Mouse (Mus musculus) midbrain, embryonic 10.5 days (tissue): Measurements from ENCODE around the gene Gm5431. TPM values are rescaled to one million over a fixed set of nuclear protein-coding genes. Genes with fewer than 3 reads are reported as not detected.
"Not testable (repeated sequence)": the region's sequence is repeated elsewhere in the genome, so short reads cannot be mapped to it uniquely, and the experiment has no call there.

Experiments
- DNase-seq: peaks from one replicate; pipeline ENCODE4 v3.0.0-alpha.2; 2017; ENCODE audit warnings: low spot score
- H3K27ac ChIP-seq: fragments of 300-500 bp; sonication (generic); replicated peaks from 2 replicates; pipeline ENCODE4 v1.5.1; 2016; ENCODE audit warnings: mild to moderate bottlenecking
- H3K27me3 ChIP-seq: fragments of 300-500 bp; sonication (generic); 2 replicates; pipeline ENCODE4 v1.6.1; 2016; ENCODE audit warnings: low read depth, mild to moderate bottlenecking; ENCODE audit not compliant: poor library complexity, severe bottlenecking
- H3K36me3 ChIP-seq: fragments of 300-500 bp; sonication (generic); 2 replicates; pipeline ENCODE4 v1.6.1; 2016; ENCODE audit warnings: mild to moderate bottlenecking, moderate library complexity
- H3K4me1 ChIP-seq: fragments of 300-500 bp; sonication (generic); 2 replicates; pipeline ENCODE4 v1.6.1; 2016
- H3K4me3 ChIP-seq: fragments of 300-500 bp; sonication (generic); 2 replicates; pipeline ENCODE4 v1.5.1; 2016; ENCODE audit warnings: mild to moderate bottlenecking, moderate library complexity
- H3K9me3 ChIP-seq: fragments of 300-500 bp; sonication (generic); replicated peaks from 2 replicates; pipeline ENCODE4 v1.6.1; 2016; ENCODE audit warnings: mild to moderate bottlenecking
- WGBS: fragments of 180-500 bp; shearing (Covaris S2); methylation state at CpG from one replicate; pipeline ENCODE4 v1.1.7; 2016; 5-methylcytosine and 5-hydroxymethylcytosine counted together
- polyA plus RNA-seq: library from polyadenylated mRNA; unstranded; fragments of >200 nt; fragmentation: Nextera tagmentation; extraction: Ambion mirVana; gene quantifications from 2 replicates; pipeline ENCODE4 v1.2.1, GENCODE M21; 2016

The Gm5431 gene
- polyA plus RNA-seq, 1 experiment from 2014 or later, result 0.16 TPM

GRCm38 (mm10) chr11:48866481-48866880 lies 35.5 kb downstream of the Gm5431 start:
- Histone ChIP-seq H3K4me1 (peaks cover 9% of the 10 kb centered on the region), H3K4me3 (no peak overlapping the region), H3K9me3 (no peaks in the 10 kb centered on the region), H3K27ac (no peak overlapping the region), H3K36me3 (no peaks in the 10 kb centered on the region), H3K27me3 (peaks cover 8% of the 10 kb centered on the region; the same call in 1 of the 2 replicates)
- WGBS, result 94% methylated on average over 9 of the region's 9 CpGs
- DNase-seq, result no peak

- 86% methylated on average over 3 of the region's 3 CpGs for WGBS
- peaks cover 1% of the 10 kb centered on the region for H3K4me1 ChIP-seq
- no peaks in the 10 kb centered on the region for H3K9me3 ChIP-seq
- no peak for DNase-seq
- no peaks in the 10 kb centered on the region for H3K36me3 ChIP-seq
- peaks cover 11% of the 10 kb centered on the region; the same call in 1 of the 2 replicates for H3K27me3 ChIP-seq
- H3K4me3 ChIP-seq, result no peak overlapping the region
- no peak overlapping the region for H3K27ac ChIP-seq
These were observed 38.2 kb downstream of the Gm5431 start for GRCm38 (mm10) chr11:48863808-48864207.

- peaks cover 20% of the 10 kb centered on the region; the same call in 1 of the 2 replicates for H3K27me3 ChIP-seq
- no peaks in the 10 kb centered on the region for H3K9me3 ChIP-seq
- peaks cover 11% of the 10 kb centered on the region for H3K4me1 ChIP-seq
- H3K4me3 ChIP-seq, result no peak overlapping the region
- 89% methylated on average over 1 of the region's 1 CpGs for WGBS
- no peaks in the 10 kb centered on the region for H3K36me3 ChIP-seq
- no peak for DNase-seq
- H3K27ac ChIP-seq, result no peak overlapping the region
These were observed 39.2 kb downstream of the Gm5431 start for GRCm38 (mm10) chr11:48862784-48863319.

DNA sequence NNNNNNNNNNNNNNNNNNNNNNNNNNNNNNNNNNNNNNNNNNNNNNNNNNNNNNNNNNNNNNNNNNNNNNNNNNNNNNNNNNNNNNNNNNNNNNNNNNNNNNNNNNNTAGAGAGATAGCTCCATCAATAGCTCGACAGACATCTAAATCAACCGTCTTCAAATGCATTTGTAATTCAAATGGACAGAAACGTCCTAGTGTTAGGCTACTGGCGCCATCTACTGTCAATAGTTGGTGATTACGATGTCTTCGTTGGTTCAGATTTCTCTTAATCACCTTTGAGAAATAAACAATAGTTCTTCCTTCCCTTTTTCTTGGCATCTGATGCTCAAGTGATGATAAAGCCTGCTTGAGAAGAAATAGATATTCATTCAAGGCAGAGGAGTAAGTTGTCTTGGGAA lies 43.0 kb downstream of the Gm5431 start:
- H3K4me3 ChIP-seq, result peak overlapping the region; percentile 56
- H3K36me3 ChIP-seq, result no peaks in the 10 kb centered on the region
- H3K27me3 ChIP-seq, result peaks cover 26% of the 10 kb centered on the region
- DNase-seq, result no peak
- WGBS, result under 1% methylated on average over 6 of the region's 6 CpGs
- H3K9me3 ChIP-seq, result no peaks in the 10 kb centered on the region
- H3K4me1 ChIP-seq, result peaks cover 25% of the 10 kb centered on the region
- no peak overlapping the region for H3K27ac ChIP-seq

DNA sequence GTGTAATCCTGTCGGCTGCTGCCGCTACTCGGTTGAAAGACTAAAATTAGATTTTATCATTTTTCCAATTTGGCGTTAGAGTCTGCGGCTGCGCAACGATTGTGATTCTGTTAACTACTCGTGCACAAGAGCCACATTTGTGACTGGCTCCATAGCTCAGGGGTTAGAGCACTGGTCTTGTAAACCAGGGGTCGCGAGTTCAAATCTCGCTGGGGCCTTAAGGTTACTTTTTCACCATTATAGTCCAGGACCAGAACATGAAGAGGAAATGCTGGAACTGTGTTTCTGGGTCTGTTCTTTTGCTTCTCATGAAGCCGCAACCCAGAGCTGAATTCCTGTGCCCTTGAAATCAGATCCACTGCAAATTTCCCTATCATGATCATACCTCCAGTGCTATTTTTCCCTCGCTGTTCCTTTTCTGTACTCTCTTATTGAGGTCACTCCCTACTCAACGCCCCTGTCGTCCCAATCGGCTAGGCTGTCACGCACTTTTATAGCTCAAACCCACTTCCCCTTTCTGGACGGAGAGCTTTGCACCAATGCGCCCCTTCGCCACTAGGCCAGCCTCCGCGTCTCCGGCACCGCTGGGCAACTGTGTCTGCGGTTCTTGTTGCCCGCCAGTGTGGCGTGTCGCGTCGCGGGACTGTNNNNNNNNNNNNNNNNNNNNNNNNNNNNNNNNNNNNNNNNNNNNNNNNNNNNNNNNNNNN lies 48.4 kb downstream of the Gm5431 start:
- Histone ChIP-seq H3K27ac (no peak overlapping the region), H3K27me3 (peaks cover 42% of the 10 kb centered on the region), H3K4me3 (peak overlapping the region; percentile 56), H3K36me3 (no peaks in the 10 kb centered on the region), H3K9me3 (peaks cover 7% of the 10 kb centered on the region), H3K4me1 (peaks cover 35% of the 10 kb centered on the region)
- DNase-seq, result peak; percentile 82
- WGBS, result under 1% methylated on average over 31 of the region's 31 CpGs

DNA sequence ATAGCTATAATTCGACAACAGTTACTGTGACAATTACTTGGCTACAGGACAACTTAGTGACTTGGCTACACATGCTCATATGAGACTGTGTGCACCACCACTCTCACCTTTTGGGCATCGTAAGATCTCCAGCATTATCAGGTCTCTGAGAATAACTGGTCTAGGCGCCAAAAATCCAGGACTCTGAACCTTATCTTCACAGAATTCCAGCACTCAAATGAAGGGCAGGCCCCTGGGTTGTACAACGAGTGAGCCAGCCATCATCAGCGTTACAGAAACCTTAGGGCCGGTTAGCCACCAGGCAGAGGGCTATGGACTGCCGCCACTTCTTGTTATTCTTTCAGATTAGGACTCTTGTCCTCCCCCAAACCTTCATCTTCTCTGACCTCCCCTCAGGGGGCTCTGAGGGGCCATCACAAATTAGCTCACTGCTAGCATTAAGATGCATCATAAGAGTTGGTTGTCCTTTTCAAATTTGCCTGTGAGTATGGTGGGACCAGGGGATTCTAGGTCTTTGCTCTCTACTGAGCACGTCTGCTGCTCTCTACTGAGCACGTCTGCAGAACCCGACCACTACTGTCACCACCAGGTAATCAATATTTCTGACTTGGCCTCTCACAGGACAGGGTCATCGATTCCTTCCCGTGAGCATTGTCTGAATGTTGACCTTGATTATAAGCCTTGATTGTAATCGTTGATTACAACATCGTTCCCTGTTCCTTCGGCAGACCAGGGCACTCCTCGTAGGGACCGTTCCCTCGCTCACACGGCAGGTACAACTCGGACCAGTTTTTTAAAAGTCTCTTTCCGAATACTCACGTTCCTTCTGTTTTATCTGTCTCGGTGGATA lies 49.2 kb downstream of the Gm5431 start:
- H3K4me1 ChIP-seq, result peaks cover 27% of the 10 kb centered on the region
- DNase-seq, result peak; percentile 63
- H3K4me3 ChIP-seq, result peak overlapping the region; percentile 56
- H3K9me3 ChIP-seq, result peaks cover 7% of the 10 kb centered on the region
- no peaks in the 10 kb centered on the region for H3K36me3 ChIP-seq
- no peak overlapping the region for H3K27ac ChIP-seq
- WGBS, result 7% methylated on average over 23 of the region's 23 CpGs
- H3K27me3 ChIP-seq, result peaks cover 43% of the 10 kb centered on the region

DNA sequence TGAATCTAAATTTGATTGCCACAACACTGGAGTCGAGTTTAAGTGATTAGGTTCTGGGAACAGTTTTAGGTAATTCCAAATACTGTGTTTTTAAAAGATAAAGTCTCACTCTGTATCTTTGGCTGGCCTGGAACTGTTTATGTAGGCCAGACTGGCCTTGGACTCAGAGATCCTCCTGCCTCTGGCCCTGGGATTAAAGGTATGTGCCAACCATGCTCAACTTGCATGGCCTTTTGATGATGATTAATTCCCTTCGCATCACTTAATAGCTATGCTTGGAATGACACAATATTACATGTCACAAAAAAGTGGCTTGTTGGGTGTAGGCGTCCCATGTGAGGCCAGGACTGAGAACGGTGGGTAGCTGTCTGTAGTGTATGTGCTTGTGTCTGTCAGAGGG lies 49.8 kb downstream of the Gm5431 start:
- peaks cover 7% of the 10 kb centered on the region for H3K9me3 ChIP-seq
- DNase-seq, result peak; percentile 6
- H3K27me3 ChIP-seq, result peaks cover 43% of the 10 kb centered on the region
- H3K4me1 ChIP-seq, result peaks cover 24% of the 10 kb centered on the region
- peak overlapping the region; percentile 56; the same call in 1 of the 2 replicates for H3K4me3 ChIP-seq
- no peak overlapping the region for H3K27ac ChIP-seq
- WGBS, result 79% methylated on average over 4 of the region's 4 CpGs
- no peaks in the 10 kb centered on the region for H3K36me3 ChIP-seq

DNA sequence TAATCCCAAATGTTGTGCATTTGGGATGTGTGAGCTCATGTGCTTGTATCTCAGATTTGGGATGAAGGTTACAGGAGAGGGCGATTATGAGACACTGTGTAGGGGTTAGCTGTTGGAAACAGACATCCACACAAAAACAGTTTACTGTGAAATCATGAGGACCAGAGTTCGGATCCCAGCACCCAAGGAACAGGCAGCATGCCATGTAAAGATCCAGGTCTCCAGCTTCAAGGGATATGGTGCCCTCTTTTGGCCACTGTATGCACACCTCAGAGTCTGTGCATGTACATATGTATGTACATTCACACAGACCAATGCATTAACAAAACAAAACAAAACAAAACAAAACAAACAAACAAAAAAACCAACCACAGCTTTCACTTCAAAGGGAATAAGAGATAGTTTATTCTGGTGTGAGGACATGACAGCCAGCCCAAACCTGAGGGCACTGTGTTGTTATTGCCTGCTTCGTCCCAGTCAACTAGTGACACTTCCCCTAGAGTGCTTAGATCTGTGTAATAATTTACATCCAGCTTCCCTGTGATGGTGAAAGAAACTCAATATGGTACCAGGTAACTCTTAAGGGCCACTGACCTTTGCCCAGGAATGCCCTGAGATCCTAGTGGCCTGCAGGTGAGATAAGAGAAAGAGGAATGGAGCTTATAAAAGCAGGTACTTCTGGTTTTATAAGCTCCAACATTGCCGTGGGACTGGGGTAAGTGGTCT lies 50.6 kb downstream of the Gm5431 start:
- H3K9me3 ChIP-seq, result peaks cover 7% of the 10 kb centered on the region
- DNase-seq, result peak; percentile 10
- WGBS, result 80% methylated on average over 4 of the region's 4 CpGs
- no peak overlapping the region for H3K27ac ChIP-seq
- no peaks in the 10 kb centered on the region for H3K36me3 ChIP-seq
- no peak overlapping the region for H3K4me3 ChIP-seq
- peaks cover 43% of the 10 kb centered on the region for H3K27me3 ChIP-seq
- H3K4me1 ChIP-seq, result peaks cover 24% of the 10 kb centered on the region

DNA sequence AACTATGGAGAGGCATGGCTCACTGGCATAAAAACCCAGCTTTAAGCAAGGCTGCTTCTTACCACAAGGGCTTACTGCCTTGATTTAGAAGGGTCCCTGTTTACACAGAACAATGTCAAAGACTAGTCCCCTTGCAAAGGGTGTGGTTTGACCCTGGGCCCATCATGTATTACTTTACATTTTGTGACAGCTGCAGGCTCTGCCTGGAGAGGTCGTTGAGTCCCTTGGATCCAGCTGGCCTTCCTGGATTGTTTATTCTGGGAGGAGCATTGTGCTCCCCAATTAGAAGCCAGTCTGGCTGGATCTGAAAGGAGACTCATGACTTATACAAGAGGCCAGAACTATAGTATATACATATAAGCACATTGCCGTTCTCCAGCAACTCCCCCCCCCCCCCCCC lies 51.8 kb downstream of the Gm5431 start:
- Histone ChIP-seq H3K27ac (no peak overlapping the region), H3K9me3 (peaks cover 7% of the 10 kb centered on the region), H3K4me1 (peaks cover 24% of the 10 kb centered on the region), H3K4me3 (no peak overlapping the region), H3K36me3 (no peaks in the 10 kb centered on the region), H3K27me3 (peaks cover 50% of the 10 kb centered on the region)
- 60% methylated on average over 2 of the region's 2 CpGs for WGBS
- DNase-seq, result peak; percentile 7

GRCm38 (mm10) chr11:48846881-48847280 lies 55.1 kb downstream of the Gm5431 start:
- Histone ChIP-seq H3K36me3 (no peaks in the 10 kb centered on the region), H3K4me1 (no peaks in the 10 kb centered on the region), H3K4me3 (no peak overlapping the region), H3K27ac (no peak overlapping the region), H3K9me3 (peaks cover 7% of the 10 kb centered on the region), H3K27me3 (peaks cover 50% of the 10 kb centered on the region)
- WGBS, result 65% methylated on average over 5 of the region's 5 CpGs
- peak; percentile 9 for DNase-seq

GRCm38 (mm10) chr11:48846362-48846761 lies 55.7 kb downstream of the Gm5431 start:
- not testable (repeated sequence) for H3K4me1 ChIP-seq, H3K36me3 ChIP-seq, H3K4me3 ChIP-seq, H3K9me3 ChIP-seq, H3K27ac ChIP-seq
- peaks cover 47% of the 10 kb centered on the region for H3K27me3 ChIP-seq
- peak; percentile 11 for DNase-seq
- 85% methylated on average over 2 of the region's 2 CpGs for WGBS

DNA sequence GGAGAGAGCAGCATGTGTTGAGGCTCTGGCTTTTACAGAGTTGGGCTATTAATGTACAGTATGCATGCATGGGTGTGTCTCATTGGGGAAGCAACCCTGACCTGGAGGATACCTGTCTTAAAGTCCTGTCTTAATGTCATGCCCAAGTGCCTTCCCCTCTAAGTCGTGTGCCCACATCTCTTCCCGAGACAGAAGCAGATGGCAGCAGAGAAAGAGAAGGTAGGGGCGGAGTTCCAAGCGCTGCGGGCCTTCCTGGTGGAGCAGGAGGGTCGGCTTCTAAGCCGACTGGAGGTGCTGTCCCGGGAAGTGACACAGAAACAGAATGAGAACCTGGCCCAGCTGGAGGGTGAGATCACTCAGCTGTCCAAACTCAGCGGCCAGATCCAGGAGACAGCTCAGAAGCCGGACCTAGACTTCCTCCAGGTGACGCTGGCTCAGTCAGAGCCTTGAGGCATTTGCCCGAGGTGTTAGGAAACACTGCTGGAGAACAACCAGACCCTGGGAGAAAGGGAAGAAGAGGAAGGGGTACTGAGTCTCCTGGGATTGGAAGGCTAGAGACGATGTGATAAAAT lies 56.7 kb downstream of the Gm5431 start:
- no peak overlapping the region for H3K4me3 ChIP-seq
- H3K36me3 ChIP-seq, result no peaks in the 10 kb centered on the region
- WGBS, result 37% methylated on average over 13 of the region's 13 CpGs
- no peaks in the 10 kb centered on the region for H3K4me1 ChIP-seq
- no peak overlapping the region for H3K27ac ChIP-seq
- peaks cover 43% of the 10 kb centered on the region for H3K27me3 ChIP-seq
- no peak for DNase-seq
- H3K9me3 ChIP-seq, result no peaks in the 10 kb centered on the region
